ENCODE assay signal across 9 mouse cellular contexts in genomic region chr15:93592596-93592995, GRCm38 (mm10). TPM values are rescaled to one million over a fixed set of nuclear protein-coding genes. Genes with fewer than 3 reads are reported as not detected.
DNase-seq lines count a peak whose midpoint lies in the region; ATAC-seq and TF ChIP-seq lines count a peak whose summit lies in the region.
"Had no signal": no experiment of that assay in that cellular context is flagged by ENCODE, and none has a peak within 500 bp of the region (broad histone marks: within the 10 kb centered on the region; RNA-seq: fewer than 3 reads in every experiment).

No protein-coding gene starts in this region.

- DNase-seq in heart, postnatal 10 days, result no peak
- no peak for DNase-seq in left cerebral cortex, adult 2 months (ENCODE audit: extremely low spot score in 1 of 2, low spot score in 2 of 2)
- no peak for DNase-seq in left cerebral cortex, postnatal 14 days (ENCODE audit: low spot score in 2 of 2)
- no peak for DNase-seq in spleen, postnatal 36 days (ENCODE audit: low spot score in 2 of 2)
- DNase-seq in right cerebral cortex, postnatal 4 days, result no peak
- DNase-seq: cerebellum, adult 11 months had no signal

- no peak overlapping the region for H3K9ac ChIP-seq in heart, embryonic 12.5 days
- H3K9ac ChIP-seq in hindbrain, embryonic 16.5 days (ENCODE audit: low read depth, low read length), result no peak overlapping the region
- H3K9ac ChIP-seq in neural tube, embryonic 13.5 days, result no peak overlapping the region

- peaks cover 56% of the 10 kb centered on the region for H3K4me1 ChIP-seq in heart, embryonic 12.5 days (replicated peaks)
- peaks cover 16% of the 10 kb centered on the region for H3K4me1 ChIP-seq in hindbrain, embryonic 16.5 days (ENCODE audit: control insufficient read depth, insufficient read depth, low read depth, low read length)
- H3K4me1 ChIP-seq in neural tube, embryonic 13.5 days (replicated peaks), result peaks cover 47% of the 10 kb centered on the region

- peak overlapping the region; percentile 76 for H3K4me2 ChIP-seq in heart, embryonic 12.5 days
- H3K4me2 ChIP-seq in hindbrain, embryonic 16.5 days (ENCODE audit: low read length), result peak overlapping the region; percentile 16
- peak overlapping the region; percentile 65; the same call in 1 of the 2 replicates for H3K4me2 ChIP-seq in neural tube, embryonic 13.5 days

- H3K27me3 ChIP-seq in heart, embryonic 12.5 days (replicated peaks), result no peaks in the 10 kb centered on the region
- H3K27me3 ChIP-seq in hindbrain, embryonic 16.5 days (replicated peaks; ENCODE audit: control insufficient read depth, insufficient read depth, low read length), result no peaks in the 10 kb centered on the region
- H3K27me3 ChIP-seq in neural tube, embryonic 13.5 days, result no peaks in the 10 kb centered on the region; the same call in 1 of the 2 replicates

- no peak for TF ChIP-seq CTCF in left cerebral cortex, adult 2 months (IDR thresholded peaks at IDR 0.05)

- WGBS in heart, embryonic 12.5 days, result 31% methylated on average over 3 of the region's 3 CpGs
- 83% methylated on average over 3 of the region's 3 CpGs for WGBS in hindbrain, embryonic 16.5 days
- 78% methylated on average over 3 of the region's 3 CpGs for WGBS in neural tube, embryonic 13.5 days

- peak overlapping the region; percentile 77 for H3K27ac ChIP-seq in heart, embryonic 12.5 days (ENCODE audit: poor library complexity, severe bottlenecking)
- H3K27ac ChIP-seq in left cerebral cortex, adult 2 months, result peak overlapping the region; percentile 50; the same call in 1 of the 2 replicates
- H3K27ac ChIP-seq in hindbrain, embryonic 16.5 days (ENCODE audit: low read depth, low read length), result no peak overlapping the region
- no peak overlapping the region for H3K27ac ChIP-seq in neural tube, embryonic 13.5 days (replicated peaks)

- no peak for ATAC-seq in heart, embryonic 12.5 days (ENCODE audit: insufficient number of reproducible peaks, low FRiP score)
- no peak for ATAC-seq in hindbrain, embryonic 16.5 days
- no peak for ATAC-seq in neural tube, embryonic 13.5 days (ENCODE audit: low read depth)

- H3K36me3 ChIP-seq in heart, embryonic 12.5 days, result no peaks in the 10 kb centered on the region
- H3K36me3 ChIP-seq in hindbrain, embryonic 16.5 days (ENCODE audit: control insufficient read depth, insufficient read depth, low read length), result no peaks in the 10 kb centered on the region
- no peaks in the 10 kb centered on the region for H3K36me3 ChIP-seq in neural tube, embryonic 13.5 days

- intact Hi-C loops in heart, postnatal 10 days (cut with DNase I), result loop anchor here (1.0 to 5.0 kb wide), 3 partner anchors 230 to 616 kb away; no protein-coding TSS in a partner anchor
- intact Hi-C loops in left cerebral cortex, adult 2 months (cut with DNase I), result loop anchor here (5.0 kb wide), 1 partner anchor 75 kb away; no protein-coding TSS in a partner anchor
- intact Hi-C loops in left cerebral cortex, postnatal 14 days (cut with DNase I), result loop anchor here (10.0 kb wide), 1 partner anchor 242 kb away; no protein-coding TSS in a partner anchor

- no peak overlapping the region; the same call in 1 of the 2 replicates for H3K4me3 ChIP-seq in heart, embryonic 12.5 days
- H3K4me3 ChIP-seq in left cerebral cortex, adult 2 months, result peak overlapping the region; percentile 99
- no peak overlapping the region for H3K4me3 ChIP-seq in hindbrain, embryonic 16.5 days (ENCODE audit: low read length)
- no peak overlapping the region for H3K4me3 ChIP-seq in neural tube, embryonic 13.5 days

- H3K9me3 ChIP-seq in heart, embryonic 12.5 days (replicated peaks), result no peaks in the 10 kb centered on the region
- no peaks in the 10 kb centered on the region for H3K9me3 ChIP-seq in hindbrain, embryonic 16.5 days (ENCODE audit: control insufficient read depth, low read length)
- no peaks in the 10 kb centered on the region for H3K9me3 ChIP-seq in neural tube, embryonic 13.5 days

RNA-seq across cellular contexts. Expression of gene Prickle1, which starts 3.1 kb away (rescaled TPM):
- 42.2 and 43.7 TPM in 2 replicates for polyA plus RNA-seq in heart, embryonic 12.5 days (2016; fragmentation: Nextera tagmentation; extraction: Ambion mirVana)
- total RNA-seq in heart, postnatal 10 days (2021), result 10 to 100 TPM; 24.1 to 36.4 TPM
- 10 to 100 TPM; 92.4 to 93.4 TPM for total RNA-seq in left cerebral cortex, adult 2 months (2021)
- total RNA-seq in left cerebral cortex, postnatal 14 days (2021), result 10 to 100 TPM; 81.9 to 86.6 TPM
- polyA plus RNA-seq in hindbrain, embryonic 16.5 days (2015; fragmentation: Nextera tagmentation; extraction: Ambion mirVana), result 20.1 and 21.6 TPM in 2 replicates
- 16.5 and 19.9 TPM in 2 replicates for polyA plus RNA-seq in neural tube, embryonic 13.5 days (2015; fragmentation: Nextera tagmentation; extraction: Ambion mirVana)

Comparison
In these comparisons a context has a peak if more than half of its experiments do, and no peak if none do; other contexts are left out.
1. H3K27ac ChIP-seq: peak in heart, embryonic 12.5 days (single experiment) and left cerebral cortex, adult 2 months (single experiment); none in hindbrain, embryonic 16.5 days (single experiment) and neural tube, embryonic 13.5 days (single experiment).
2. H3K4me2 ChIP-seq: peak in every context shown above with its lines; median percentile 76 in heart, embryonic 12.5 days; 65 in neural tube, embryonic 13.5 days; 16 in hindbrain, embryonic 16.5 days.